Mouse (Mus musculus): Measurements from ENCODE around the gene Tmem184c. TPM values are rescaled to one million over a fixed set of nuclear protein-coding genes. Genes with fewer than 3 reads are reported as not detected.
A peak's percentile ranks its signal among the peaks of the same experiment; 100 is the strongest.

The Tmem184c gene
- polyA plus RNA-seq, 1 experiment from 2014 or later = 37.7 TPM

- no peaks in the 10 kb centered on the region for H3K36me3 ChIP-seq (ENCODE audit: insufficient read depth, low read length)
- 19% methylated on average over 15 of the region's 15 CpGs for whole genome bisulfite sequencing
- peak; percentile 87 for ATAC-seq (ENCODE audit: low FRiP score, low TSS enrichment)
- H3K9ac ChIP-seq (replicated peaks; ENCODE audit: low read length) = no peak overlapping the region
- H3K4me2 ChIP-seq (replicated peaks; ENCODE audit: low read depth, low read length) = no peak overlapping the region
- no peaks in the 10 kb centered on the region for H3K27me3 ChIP-seq (ENCODE audit: insufficient read depth, low read length)
- H3K4me3 ChIP-seq (ENCODE audit: low read length) = no peak overlapping the region
- no peak overlapping the region; the same call in 1 of the 2 replicates for H3K27ac ChIP-seq (ENCODE audit: low read length)
- 0 out of 2 replicates have a peak, but pooled peaks cover 4% of the 10 kb centered on the region for H3K4me1 ChIP-seq (ENCODE audit: insufficient read depth, low read length)
- H3K9me3 ChIP-seq (ENCODE audit: low read length) = no peaks in the 10 kb centered on the region
These were observed 19.5 kb upstream of the Tmem184c start for GRCm38 (mm10) chr8:77629858-77630537.

DNA sequence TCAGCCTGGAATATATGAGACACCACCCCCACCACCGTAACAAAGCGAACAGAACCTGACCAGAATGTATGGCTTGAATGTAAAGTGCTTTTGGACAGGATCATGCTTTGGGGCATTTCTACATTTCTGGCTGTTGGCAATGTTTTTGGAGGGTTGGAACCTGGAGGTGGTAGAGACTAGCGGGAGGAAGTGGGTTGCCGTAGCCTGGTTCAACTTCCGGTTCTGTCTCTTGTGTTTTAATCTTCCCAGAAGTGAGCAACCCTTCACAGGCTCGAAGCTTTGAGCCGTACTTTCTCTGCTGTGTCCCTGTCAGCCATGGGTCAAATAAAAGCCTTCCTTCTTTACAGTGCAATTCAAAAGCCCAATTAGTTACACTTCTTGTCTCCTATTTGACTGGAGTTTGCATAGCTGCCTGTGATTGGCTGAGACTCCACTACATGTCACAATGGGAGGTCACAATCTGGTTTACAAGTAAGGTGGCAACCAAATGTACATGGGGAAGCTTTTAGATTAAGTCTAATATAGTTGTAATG, 13.2 kb upstream of the Tmem184c start:
- Histone ChIP-seq H3K4me2 (replicated peaks; ENCODE audit: low read depth, low read length) (no peak overlapping the region), H3K27me3 (ENCODE audit: insufficient read depth, low read length) (no peaks in the 10 kb centered on the region), H3K4me1 (ENCODE audit: insufficient read depth, low read length) (no peaks in the 10 kb centered on the region), H3K9me3 (ENCODE audit: low read length) (no peaks in the 10 kb centered on the region), H3K4me3 (ENCODE audit: low read length) (no peak overlapping the region), H3K9ac (replicated peaks; ENCODE audit: low read length) (no peak overlapping the region), H3K27ac (ENCODE audit: low read length) (no peak overlapping the region), H3K36me3 (ENCODE audit: insufficient read depth, low read length) (no peaks in the 10 kb centered on the region)
- 87% methylated on average over 7 of the region's 7 CpGs for WGBS
- no peak for ATAC-seq (ENCODE audit: low FRiP score, low TSS enrichment)

DNA sequence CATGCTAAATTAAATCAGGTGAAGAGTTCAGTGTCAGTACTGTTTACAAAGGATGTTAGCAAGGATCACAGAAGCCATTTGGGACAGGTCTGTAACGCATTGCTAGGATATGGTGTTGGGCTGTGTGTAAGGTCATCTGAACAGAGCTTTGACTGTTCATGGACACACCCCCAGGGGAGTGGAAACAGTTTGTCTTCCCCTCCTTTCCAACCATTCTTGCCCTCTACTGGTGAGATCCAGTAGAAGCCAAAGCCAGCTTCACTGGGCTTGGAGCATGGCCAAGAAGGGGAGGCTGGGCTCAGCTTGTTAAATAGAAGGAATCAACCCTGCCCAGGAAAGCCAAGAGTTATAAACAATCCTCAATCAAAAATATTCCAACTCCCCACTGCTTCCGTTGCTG, 7.4 kb upstream of the Tmem184c start:
- H3K36me3 ChIP-seq (ENCODE audit: insufficient read depth, low read length) = no peaks in the 10 kb centered on the region
- ATAC-seq (ENCODE audit: low FRiP score, low TSS enrichment) = peak; percentile 59; the same call in 1 of the 2 replicates
- H3K4me1 ChIP-seq (ENCODE audit: insufficient read depth, low read length) = no peaks in the 10 kb centered on the region
- no peak overlapping the region for H3K4me2 ChIP-seq (replicated peaks; ENCODE audit: low read depth, low read length)
- no peak overlapping the region for H3K27ac ChIP-seq (ENCODE audit: low read length)
- H3K27me3 ChIP-seq (ENCODE audit: insufficient read depth, low read length) = no peaks in the 10 kb centered on the region
- H3K9ac ChIP-seq (replicated peaks; ENCODE audit: low read length) = no peak overlapping the region
- no peak overlapping the region for H3K4me3 ChIP-seq (ENCODE audit: low read length)
- no peaks in the 10 kb centered on the region for H3K9me3 ChIP-seq (ENCODE audit: low read length)
- 54% methylated on average over 2 of the region's 2 CpGs for WGBS

DNA sequence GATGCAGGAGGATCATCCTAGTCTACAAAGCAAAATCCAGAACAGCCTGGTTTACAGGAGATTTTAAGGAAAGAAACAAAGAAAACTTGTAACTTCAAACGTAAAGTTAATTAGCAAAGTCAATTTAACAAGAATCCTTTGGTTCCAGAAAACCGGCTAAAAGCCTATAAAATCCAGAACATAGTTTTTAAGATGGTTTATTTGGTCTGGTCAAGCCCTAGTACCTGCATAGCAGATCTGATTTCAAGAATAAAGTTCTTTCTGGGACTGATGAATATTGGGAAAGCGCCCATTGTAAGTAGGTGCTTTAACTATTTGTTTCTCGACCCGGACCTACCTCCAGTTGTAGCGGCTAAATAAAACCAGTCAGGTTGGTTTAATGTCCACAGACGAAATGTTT, 877 bp downstream of the Tmem184c start:
- H3K9me3 ChIP-seq (ENCODE audit: low read length) = no peaks in the 10 kb centered on the region
- no peak for ATAC-seq (ENCODE audit: low FRiP score, low TSS enrichment)
- peaks cover 7% of the 10 kb centered on the region for H3K4me1 ChIP-seq (ENCODE audit: insufficient read depth, low read length)
- 7% methylated on average over 7 of the region's 7 CpGs for WGBS
- H3K4me2 ChIP-seq (replicated peaks; ENCODE audit: low read depth, low read length) = peak overlapping the region; percentile 78
- H3K36me3 ChIP-seq (ENCODE audit: insufficient read depth, low read length) = peaks cover under 1% of the 10 kb centered on the region; the same call in 1 of the 2 replicates
- peak overlapping the region; percentile 75 for H3K9ac ChIP-seq (replicated peaks; ENCODE audit: low read length)
- H3K27me3 ChIP-seq (ENCODE audit: insufficient read depth, low read length) = no peaks in the 10 kb centered on the region
- no peak overlapping the region for H3K27ac ChIP-seq (ENCODE audit: low read length)
- peak overlapping the region; percentile 77 for H3K4me3 ChIP-seq (ENCODE audit: low read length)

- ATAC-seq (ENCODE audit: low FRiP score, low TSS enrichment) = no peak
- H3K4me2 ChIP-seq (replicated peaks; ENCODE audit: low read depth, low read length) = no peak overlapping the region
- H3K36me3 ChIP-seq (ENCODE audit: insufficient read depth, low read length) = peaks cover 25% of the 10 kb centered on the region
- H3K9me3 ChIP-seq (ENCODE audit: low read length) = no peaks in the 10 kb centered on the region
- no peaks in the 10 kb centered on the region for H3K27me3 ChIP-seq (ENCODE audit: insufficient read depth, low read length)
- H3K4me3 ChIP-seq (ENCODE audit: low read length) = no peak overlapping the region
- 66% methylated on average over 4 of the region's 4 CpGs for WGBS
- no peak overlapping the region for H3K9ac ChIP-seq (replicated peaks; ENCODE audit: low read length)
- no peak overlapping the region for H3K27ac ChIP-seq (ENCODE audit: low read length)
- no peaks in the 10 kb centered on the region for H3K4me1 ChIP-seq (ENCODE audit: insufficient read depth, low read length)
These were observed 26.3 kb downstream of the Tmem184c start for GRCm38 (mm10) chr8:77584174-77584573.

GRCm38 (mm10) chr8:77577674-77578073, 32.8 kb downstream of the Tmem184c start:
- H3K4me1 ChIP-seq (ENCODE audit: insufficient read depth, low read length) = no peaks in the 10 kb centered on the region
- H3K9me3 ChIP-seq (ENCODE audit: low read length) = no peaks in the 10 kb centered on the region
- no peaks in the 10 kb centered on the region for H3K27me3 ChIP-seq (ENCODE audit: insufficient read depth, low read length)
- no peak overlapping the region for H3K4me3 ChIP-seq (ENCODE audit: low read length)
- H3K27ac ChIP-seq (ENCODE audit: low read length) = no peak overlapping the region
- H3K36me3 ChIP-seq (ENCODE audit: insufficient read depth, low read length) = peaks cover 52% of the 10 kb centered on the region
- no peak for ATAC-seq (ENCODE audit: low FRiP score, low TSS enrichment)
- H3K9ac ChIP-seq (replicated peaks; ENCODE audit: low read length) = no peak overlapping the region
- no peak overlapping the region for H3K4me2 ChIP-seq (replicated peaks; ENCODE audit: low read depth, low read length)
- WGBS = 94% methylated on average over 7 of the region's 7 CpGs

- Histone ChIP-seq H3K27ac (ENCODE audit: low read length) (no peak overlapping the region), H3K36me3 (ENCODE audit: insufficient read depth, low read length) (peaks cover 42% of the 10 kb centered on the region), H3K9ac (replicated peaks; ENCODE audit: low read length) (no peak overlapping the region), H3K4me3 (ENCODE audit: low read length) (no peak overlapping the region), H3K4me2 (replicated peaks; ENCODE audit: low read depth, low read length) (no peak overlapping the region), H3K4me1 (ENCODE audit: insufficient read depth, low read length) (no peaks in the 10 kb centered on the region), H3K27me3 (ENCODE audit: insufficient read depth, low read length) (no peaks in the 10 kb centered on the region), H3K9me3 (ENCODE audit: low read length) (no peaks in the 10 kb centered on the region)
- WGBS = 87% methylated on average over 5 of the region's 5 CpGs
- ATAC-seq (ENCODE audit: low FRiP score, low TSS enrichment) = no peak
These were observed 36.3 kb downstream of the Tmem184c start for GRCm38 (mm10) chr8:77574229-77574628.

DNA sequence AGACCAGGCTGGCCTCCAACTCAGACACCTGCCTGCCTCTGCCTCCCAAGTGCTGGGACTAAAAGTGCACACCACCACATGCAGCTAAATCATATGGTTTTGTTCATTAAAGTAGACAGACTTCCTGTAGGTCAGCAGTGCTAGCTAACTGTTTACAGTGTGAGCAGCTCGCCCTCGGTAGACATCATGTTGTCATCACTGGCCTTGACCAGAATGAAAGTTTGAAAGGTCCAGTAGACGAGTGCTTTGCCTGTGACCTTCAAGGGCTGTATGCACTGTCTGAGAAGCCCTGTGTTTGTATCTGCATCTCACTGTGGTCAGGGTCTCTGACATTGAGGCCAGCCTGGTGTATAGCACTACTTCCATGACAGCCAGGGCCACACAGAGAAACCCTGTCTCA, 49.1 kb downstream of the Tmem184c start:
- H3K36me3 ChIP-seq (ENCODE audit: insufficient read depth, low read length) = peaks cover 60% of the 10 kb centered on the region
- no peak for ATAC-seq (ENCODE audit: low FRiP score, low TSS enrichment)
- 88% methylated on average over 3 of the region's 3 CpGs for WGBS

DNA sequence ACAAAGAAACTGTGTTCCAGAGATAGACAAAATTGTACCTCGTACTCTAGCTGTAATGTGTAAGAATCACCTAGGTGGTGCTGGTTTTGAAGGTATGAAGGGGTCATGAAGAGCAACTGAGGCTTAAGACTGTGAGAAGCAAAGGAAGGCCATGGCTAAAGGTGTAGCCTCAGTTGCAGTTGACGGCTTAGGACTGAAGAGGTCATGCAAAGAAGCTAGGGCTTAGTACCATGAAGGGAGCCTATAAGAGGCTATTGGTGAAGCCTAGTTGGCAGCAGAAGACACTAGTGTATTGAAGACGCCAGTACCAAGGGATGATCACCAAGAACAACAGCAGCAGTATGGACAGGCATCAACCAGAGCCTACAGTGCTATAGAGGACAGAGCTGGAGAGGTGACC, 58.0 kb downstream of the Tmem184c start:
- Histone ChIP-seq H3K27me3 (ENCODE audit: insufficient read depth, low read length) (no peaks in the 10 kb centered on the region), H3K36me3 (ENCODE audit: insufficient read depth, low read length) (peaks cover 49% of the 10 kb centered on the region), H3K27ac (ENCODE audit: low read length) (no peak overlapping the region), H3K4me2 (replicated peaks; ENCODE audit: low read depth, low read length) (no peak overlapping the region), H3K4me1 (ENCODE audit: insufficient read depth, low read length) (no peaks in the 10 kb centered on the region), H3K4me3 (ENCODE audit: low read length) (no peak overlapping the region), H3K9ac (replicated peaks; ENCODE audit: low read length) (no peak overlapping the region), H3K9me3 (ENCODE audit: low read length) (no peaks in the 10 kb centered on the region)
- WGBS = 92% methylated on average over 3 of the region's 3 CpGs
- no peak for ATAC-seq (ENCODE audit: low FRiP score, low TSS enrichment)

More for the DNA sequence above, 49.1 kb downstream of the Tmem184c start:
- H3K4me1 ChIP-seq (ENCODE audit: insufficient read depth, low read length) = no peaks in the 10 kb centered on the region
- H3K9ac ChIP-seq (replicated peaks; ENCODE audit: low read length) = no peak overlapping the region
- no peak overlapping the region for H3K4me2 ChIP-seq (replicated peaks; ENCODE audit: low read depth, low read length)
- no peak overlapping the region for H3K4me3 ChIP-seq (ENCODE audit: low read length)
- no peaks in the 10 kb centered on the region for H3K27me3 ChIP-seq (ENCODE audit: insufficient read depth, low read length)
- H3K27ac ChIP-seq (ENCODE audit: low read length) = no peak overlapping the region
- no peaks in the 10 kb centered on the region for H3K9me3 ChIP-seq (ENCODE audit: low read length)

DNA sequence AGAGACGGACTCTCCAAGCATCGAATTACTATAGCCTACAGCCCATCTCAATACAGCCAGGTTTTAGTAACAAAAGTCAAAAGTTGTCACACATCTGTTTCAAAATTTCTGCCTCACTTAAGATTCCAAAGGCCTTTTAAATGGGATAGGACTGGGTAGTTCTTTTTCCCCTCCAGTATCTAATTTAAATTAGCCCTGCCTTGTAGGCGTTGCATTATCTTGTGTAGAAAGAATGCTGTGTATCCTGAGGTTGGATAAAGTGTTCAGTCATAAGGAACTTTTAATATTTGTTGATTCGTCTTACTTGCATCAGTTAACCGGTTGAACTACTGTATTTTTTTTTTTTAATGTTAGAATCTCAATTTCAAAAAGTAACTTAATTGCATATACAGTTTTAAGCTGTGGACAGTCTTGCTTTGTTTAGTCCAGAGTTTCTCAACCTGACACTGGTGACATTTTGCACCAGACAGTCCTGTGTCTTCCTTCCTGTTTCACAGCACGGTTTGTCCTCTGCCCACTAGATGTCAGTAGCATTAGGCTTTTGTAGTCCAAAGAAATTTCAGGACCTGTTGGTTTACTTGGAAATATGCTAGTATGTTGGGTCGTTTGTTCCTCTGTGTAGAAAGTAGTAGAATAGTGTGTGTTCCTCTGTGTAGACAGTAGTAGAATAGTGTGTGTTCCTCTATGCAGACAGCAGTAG, 60.5 kb downstream of the Tmem184c start:
- H3K4me1 ChIP-seq (ENCODE audit: insufficient read depth, low read length) = no peaks in the 10 kb centered on the region
- H3K27me3 ChIP-seq (ENCODE audit: insufficient read depth, low read length) = no peaks in the 10 kb centered on the region
- ATAC-seq (ENCODE audit: low FRiP score, low TSS enrichment) = no peak
- WGBS = 16% methylated on average over 7 of the region's 7 CpGs
- no peaks in the 10 kb centered on the region for H3K9me3 ChIP-seq (ENCODE audit: low read length)
- H3K36me3 ChIP-seq (ENCODE audit: insufficient read depth, low read length) = peaks cover 28% of the 10 kb centered on the region
- peak overlapping the region; percentile 77 for H3K4me2 ChIP-seq (replicated peaks; ENCODE audit: low read depth, low read length)
- peak overlapping the region; percentile 59 for H3K4me3 ChIP-seq (ENCODE audit: low read length)
- H3K9ac ChIP-seq (replicated peaks; ENCODE audit: low read length) = peak overlapping the region; percentile 79
- H3K27ac ChIP-seq (ENCODE audit: low read length) = peak overlapping the region; percentile 78; the same call in 1 of the 2 replicates
